Mouse (Mus musculus): ENCODE measurements around the gene Stx11. TPM values are rescaled to one million over a fixed set of nuclear protein-coding genes. Genes with fewer than 3 reads are reported as not detected.

The Stx11 gene
- polyA plus RNA-seq, 1 experiment from 2014 or later: 1.2 TPM

GRCm38 (mm10) chr10:12941018-12941761 lies 22.9 kb downstream of the Stx11 start:
- peaks cover 19% of the 10 kb centered on the region for H3K27me3 ChIP-seq (ENCODE audit: control insufficient read depth, insufficient read depth, low read length)
- ATAC-seq (ENCODE audit: low FRiP score, low TSS enrichment): peak; percentile 86
- 10% methylated on average over 63 of the region's 63 CpGs for whole genome bisulfite sequencing

DNA sequence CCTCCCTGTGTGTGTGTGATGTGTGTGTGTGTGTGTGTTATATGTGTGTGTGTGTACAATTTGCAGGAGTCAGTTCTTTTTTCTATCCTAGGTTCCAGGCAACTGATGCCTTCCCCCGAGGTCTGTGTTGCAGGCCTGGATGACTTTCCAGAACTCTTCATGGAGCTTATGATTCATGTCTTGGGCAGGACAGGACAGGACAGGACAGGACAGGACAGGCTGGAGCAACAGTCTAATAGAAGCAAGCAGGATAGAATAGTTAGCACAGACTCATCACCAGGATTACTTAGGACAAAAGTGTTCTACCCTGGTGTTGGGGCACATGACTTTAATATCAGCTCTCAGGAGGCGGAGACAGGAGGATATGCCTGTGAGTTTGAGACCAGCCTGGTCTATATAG lies 25.3 kb downstream of the Stx11 start:
- Histone ChIP-seq H3K4me3 (ENCODE audit: low read length) (no peak overlapping the region), H3K27me3 (ENCODE audit: control insufficient read depth, insufficient read depth, low read length) (peaks cover 19% of the 10 kb centered on the region), H3K36me3 (ENCODE audit: control insufficient read depth, insufficient read depth, low read length) (no peaks in the 10 kb centered on the region), H3K4me2 (replicated peaks; ENCODE audit: low read depth, low read length) (no peak overlapping the region), H3K9me3 (ENCODE audit: control insufficient read depth, low read length) (no peaks in the 10 kb centered on the region), H3K4me1 (ENCODE audit: control insufficient read depth, insufficient read depth, low read length) (0 out of 2 replicates have a peak, but pooled peaks cover 3% of the 10 kb centered on the region), H3K9ac (ENCODE audit: low read depth, low read length) (no peak overlapping the region), H3K27ac (ENCODE audit: low read depth, low read length) (no peak overlapping the region)
- ATAC-seq (ENCODE audit: low FRiP score, low TSS enrichment): no peak
- 89% methylated on average over 2 of the region's 2 CpGs for WGBS

More at GRCm38 (mm10) chr10:12941018-12941761, 22.9 kb downstream of the Stx11 start:
- H3K27ac ChIP-seq (ENCODE audit: low read depth, low read length): no peak overlapping the region
- peak overlapping the region; percentile 9; the same call in 1 of the 2 replicates for H3K9ac ChIP-seq (ENCODE audit: low read depth, low read length)
- peak overlapping the region; percentile 40 for H3K4me3 ChIP-seq (ENCODE audit: low read length)
- 0 out of 2 replicates have a peak, but pooled peaks cover 3% of the 10 kb centered on the region for H3K4me1 ChIP-seq (ENCODE audit: control insufficient read depth, insufficient read depth, low read length)
- no peaks in the 10 kb centered on the region for H3K36me3 ChIP-seq (ENCODE audit: control insufficient read depth, insufficient read depth, low read length)
- peak overlapping the region; percentile 57 for H3K4me2 ChIP-seq (replicated peaks; ENCODE audit: low read depth, low read length)
- H3K9me3 ChIP-seq (ENCODE audit: control insufficient read depth, low read length): no peaks in the 10 kb centered on the region

GRCm38 (mm10) chr10:12936079-12936478 lies 28.0 kb downstream of the Stx11 start:
- Histone ChIP-seq H3K4me2 (replicated peaks; ENCODE audit: low read depth, low read length) (no peak overlapping the region), H3K27ac (ENCODE audit: low read depth, low read length) (no peak overlapping the region), H3K27me3 (ENCODE audit: control insufficient read depth, insufficient read depth, low read length) (peaks cover 11% of the 10 kb centered on the region), H3K9me3 (ENCODE audit: control insufficient read depth, low read length) (no peaks in the 10 kb centered on the region), H3K9ac (ENCODE audit: low read depth, low read length) (no peak overlapping the region), H3K4me3 (ENCODE audit: low read length) (no peak overlapping the region), H3K36me3 (ENCODE audit: control insufficient read depth, insufficient read depth, low read length) (no peaks in the 10 kb centered on the region), H3K4me1 (ENCODE audit: control insufficient read depth, insufficient read depth, low read length) (0 out of 2 replicates have a peak, but pooled peaks cover 3% of the 10 kb centered on the region)
- 89% methylated on average over 7 of the region's 7 CpGs for WGBS
- no peak for ATAC-seq (ENCODE audit: low FRiP score, low TSS enrichment)

- Histone ChIP-seq H3K9me3 (ENCODE audit: control insufficient read depth, low read length) (no peaks in the 10 kb centered on the region), H3K4me1 (ENCODE audit: control insufficient read depth, insufficient read depth, low read length) (no peaks in the 10 kb centered on the region), H3K4me2 (replicated peaks; ENCODE audit: low read depth, low read length) (no peak overlapping the region), H3K36me3 (ENCODE audit: control insufficient read depth, insufficient read depth, low read length) (no peaks in the 10 kb centered on the region), H3K27ac (ENCODE audit: low read depth, low read length) (no peak overlapping the region), H3K4me3 (ENCODE audit: low read length) (no peak overlapping the region), H3K9ac (ENCODE audit: low read depth, low read length) (no peak overlapping the region), H3K27me3 (ENCODE audit: control insufficient read depth, insufficient read depth, low read length) (peaks cover 6% of the 10 kb centered on the region; the same call in 1 of the 2 replicates)
- no peak for ATAC-seq (ENCODE audit: low FRiP score, low TSS enrichment)
- WGBS: 87% methylated on average over 5 of the region's 5 CpGs
Observed at GRCm38 (mm10) chr10:12935575-12935974, 28.5 kb downstream of the Stx11 start.

DNA sequence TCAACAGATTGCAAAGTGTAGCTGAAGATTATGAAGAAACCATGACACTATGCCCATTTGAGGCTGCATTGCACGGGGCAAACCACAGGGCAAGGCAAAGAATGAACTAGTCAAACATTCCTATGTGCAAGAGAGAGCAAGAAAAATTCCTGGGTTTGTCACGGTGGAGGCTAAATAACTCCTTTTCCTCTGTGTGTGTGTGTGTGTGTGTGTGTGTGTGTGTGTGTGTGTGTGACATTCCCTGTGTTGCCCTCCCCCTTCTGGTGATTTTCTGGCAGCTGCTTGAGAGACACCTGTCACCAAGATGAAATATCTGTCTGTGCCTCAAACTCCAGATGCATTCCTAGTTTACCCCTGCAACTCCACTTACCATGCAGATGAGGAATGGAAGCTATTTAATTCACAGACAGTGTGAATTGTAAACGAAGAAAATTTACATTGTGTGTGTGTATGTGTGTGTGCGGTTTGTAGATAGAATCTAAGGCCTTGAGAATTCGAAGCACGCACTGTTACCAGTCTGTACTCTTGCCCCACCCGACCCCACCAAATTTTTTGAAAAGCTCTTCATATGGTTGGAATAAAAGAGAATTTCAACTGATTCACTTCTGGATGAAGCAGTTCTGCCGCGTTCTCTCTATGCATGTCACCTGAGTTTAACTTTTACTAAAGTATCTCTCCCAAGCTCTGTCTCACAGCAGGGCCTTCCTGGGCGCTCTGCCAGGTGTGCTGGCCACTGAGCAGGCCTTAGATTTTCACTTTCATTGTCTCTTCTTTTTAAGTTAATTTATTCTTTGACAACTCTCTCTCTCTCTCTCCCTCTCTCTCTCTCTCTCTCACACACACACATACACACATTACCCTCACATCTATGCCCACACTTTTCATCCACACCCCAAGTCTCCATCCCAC lies 32.4 kb downstream of the Stx11 start:
- WGBS: 69% methylated on average over 10 of the region's 10 CpGs
- H3K36me3 ChIP-seq (ENCODE audit: control insufficient read depth, insufficient read depth, low read length): no peaks in the 10 kb centered on the region
- no peaks in the 10 kb centered on the region for H3K27me3 ChIP-seq (ENCODE audit: control insufficient read depth, insufficient read depth, low read length)
- no peak for ATAC-seq (ENCODE audit: low FRiP score, low TSS enrichment)
- no peak overlapping the region for H3K9ac ChIP-seq (ENCODE audit: low read depth, low read length)
- no peak overlapping the region for H3K27ac ChIP-seq (ENCODE audit: low read depth, low read length)
- H3K4me2 ChIP-seq (replicated peaks; ENCODE audit: low read depth, low read length): no peak overlapping the region
- no peaks in the 10 kb centered on the region for H3K4me1 ChIP-seq (ENCODE audit: control insufficient read depth, insufficient read depth, low read length)
- H3K4me3 ChIP-seq (ENCODE audit: low read length): no peak overlapping the region
- H3K9me3 ChIP-seq (ENCODE audit: control insufficient read depth, low read length): no peaks in the 10 kb centered on the region

DNA sequence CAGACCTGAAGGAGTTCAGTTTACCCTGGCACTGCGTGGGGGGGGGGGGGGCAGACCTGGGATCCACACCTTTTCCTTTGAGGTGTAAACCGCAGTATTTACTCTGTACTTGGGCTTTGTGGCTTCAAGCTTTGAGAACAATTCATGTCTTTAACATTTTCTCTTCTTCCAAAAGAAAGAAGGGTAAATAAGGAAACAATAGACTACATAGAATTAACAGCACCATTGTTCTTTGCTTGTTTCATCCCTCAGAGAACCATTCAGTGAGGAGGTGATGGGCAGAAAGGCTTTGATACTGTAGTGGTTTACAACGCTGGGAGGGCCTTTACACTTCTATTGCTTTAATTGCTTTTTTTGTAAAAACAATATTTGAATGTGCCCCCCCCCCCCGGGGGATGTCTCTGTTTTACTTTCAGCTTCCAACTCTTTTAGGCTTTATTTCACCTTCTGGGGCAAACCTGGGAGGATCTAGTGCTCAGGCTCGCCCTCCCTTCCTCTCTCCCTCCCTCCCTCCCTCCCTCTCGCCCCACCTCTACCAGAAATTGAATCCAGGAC lies 33.7 kb downstream of the Stx11 start:
- no peak for ATAC-seq (ENCODE audit: low FRiP score, low TSS enrichment)
- Histone ChIP-seq H3K4me1 (ENCODE audit: control insufficient read depth, insufficient read depth, low read length) (no peaks in the 10 kb centered on the region), H3K36me3 (ENCODE audit: control insufficient read depth, insufficient read depth, low read length) (no peaks in the 10 kb centered on the region), H3K27ac (ENCODE audit: low read depth, low read length) (no peak overlapping the region), H3K27me3 (ENCODE audit: control insufficient read depth, insufficient read depth, low read length) (no peaks in the 10 kb centered on the region), H3K9ac (ENCODE audit: low read depth, low read length) (no peak overlapping the region), H3K4me3 (ENCODE audit: low read length) (no peak overlapping the region), H3K9me3 (ENCODE audit: control insufficient read depth, low read length) (no peaks in the 10 kb centered on the region), H3K4me2 (replicated peaks; ENCODE audit: low read depth, low read length) (no peak overlapping the region)
- WGBS: 30% methylated on average over 6 of the region's 6 CpGs

- ATAC-seq (ENCODE audit: low FRiP score, low TSS enrichment): no peak
- 55% methylated on average over 6 of the region's 6 CpGs for WGBS
- H3K9ac ChIP-seq (ENCODE audit: low read depth, low read length): no peak overlapping the region
- no peak overlapping the region for H3K4me2 ChIP-seq (replicated peaks; ENCODE audit: low read depth, low read length)
- no peak overlapping the region for H3K4me3 ChIP-seq (ENCODE audit: low read length)
- no peaks in the 10 kb centered on the region for H3K4me1 ChIP-seq (ENCODE audit: control insufficient read depth, insufficient read depth, low read length)
- H3K36me3 ChIP-seq (ENCODE audit: control insufficient read depth, insufficient read depth, low read length): no peaks in the 10 kb centered on the region
- H3K9me3 ChIP-seq (ENCODE audit: control insufficient read depth, low read length): no peaks in the 10 kb centered on the region
- no peak overlapping the region for H3K27ac ChIP-seq (ENCODE audit: low read depth, low read length)
- H3K27me3 ChIP-seq (ENCODE audit: control insufficient read depth, insufficient read depth, low read length): no peaks in the 10 kb centered on the region
Observed at GRCm38 (mm10) chr10:12929857-12930174, 34.3 kb downstream of the Stx11 start.

DNA sequence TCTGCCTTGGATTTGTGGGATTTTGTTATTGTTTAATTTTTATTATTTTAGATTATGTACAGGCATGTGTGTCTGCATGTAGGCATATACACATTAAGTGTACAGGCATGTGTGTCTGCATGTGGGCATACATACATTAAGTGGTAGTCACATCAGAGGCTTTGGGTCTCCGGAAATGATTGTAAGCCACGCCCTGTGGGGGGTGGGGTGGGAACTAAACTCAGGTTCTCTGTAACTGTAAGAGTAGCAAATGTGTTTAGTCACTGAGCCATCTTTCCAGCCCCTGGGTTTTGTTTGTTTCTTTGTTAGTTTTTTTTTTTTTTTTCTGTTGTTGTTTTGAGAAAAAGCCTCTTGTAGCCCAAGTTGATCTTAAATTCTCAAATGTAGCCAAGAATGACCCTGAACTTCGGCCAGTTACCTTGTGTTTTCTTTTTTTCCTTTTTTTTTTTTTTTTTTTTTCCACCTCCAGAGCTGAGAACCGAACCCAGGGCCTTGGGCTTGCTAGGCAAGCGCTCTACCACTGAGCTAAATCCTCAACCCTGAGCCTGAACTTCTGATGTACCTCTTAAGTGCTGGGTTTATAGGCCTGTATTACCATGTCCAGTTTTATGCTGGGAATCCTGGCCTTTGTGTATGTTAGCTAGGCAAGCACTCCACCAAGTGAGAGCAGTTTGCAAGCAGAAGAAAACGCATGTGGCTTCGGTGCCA lies 34.8 kb downstream of the Stx11 start:
- Histone ChIP-seq H3K9ac (ENCODE audit: low read depth, low read length) (no peak overlapping the region), H3K4me1 (ENCODE audit: control insufficient read depth, insufficient read depth, low read length) (no peaks in the 10 kb centered on the region), H3K4me3 (ENCODE audit: low read length) (no peak overlapping the region), H3K27me3 (ENCODE audit: control insufficient read depth, insufficient read depth, low read length) (no peaks in the 10 kb centered on the region), H3K36me3 (ENCODE audit: control insufficient read depth, insufficient read depth, low read length) (no peaks in the 10 kb centered on the region), H3K27ac (ENCODE audit: low read depth, low read length) (no peak overlapping the region), H3K9me3 (ENCODE audit: control insufficient read depth, low read length) (no peaks in the 10 kb centered on the region), H3K4me2 (replicated peaks; ENCODE audit: low read depth, low read length) (no peak overlapping the region)
- 87% methylated on average over 7 of the region's 7 CpGs for WGBS
- ATAC-seq (ENCODE audit: low FRiP score, low TSS enrichment): no peak
